Mouse (Mus musculus): ENCODE data around the gene H2-D1.

GRCm38 (mm10) chr17:35251981-35252380, 10.5 kb upstream of the H2-D1 start:
- TF ChIP-seq POLR2A (IDR thresholded peaks at IDR 0.05; ENCODE audit: extremely low read depth, insufficient read depth, low read length), result no peak
- TF ChIP-seq CTCF (IDR thresholded peaks at IDR 0.05; ENCODE audit: low read depth, low read length), result no peak

Measured in liver, adult 2 months (tissue).